Mouse (Mus musculus): ENCODE measurements around the gene Ift74. TPM values are rescaled to one million over a fixed set of nuclear protein-coding genes. Genes with fewer than 3 reads are reported as not detected.

Ift74 gene
- polyA plus RNA-seq, 1 experiment from 2014 or later = 20.5 TPM

GRCm38 (mm10) chr4:94711426-94711825, 97.1 kb downstream of the Ift74 start:
- H3K36me3 ChIP-seq (replicated peaks) = no peaks in the 10 kb centered on the region
- no peaks in the 10 kb centered on the region for H3K4me1 ChIP-seq
- H3K4me3 ChIP-seq = no peak overlapping the region
- H3K27me3 ChIP-seq (replicated peaks) = no peaks in the 10 kb centered on the region
- no peak overlapping the region for H3K9ac ChIP-seq
- 86% methylated on average over 4 of the region's 4 CpGs for WGBS
- no peak overlapping the region for H3K27ac ChIP-seq
- H3K4me2 ChIP-seq = no peak overlapping the region
- H3K9me3 ChIP-seq = no peaks in the 10 kb centered on the region
- no peak for ATAC-seq (replicated peaks)

GRCm38 (mm10) chr4:94713741-94714140, 99.5 kb downstream of the Ift74 start:
- Histone ChIP-seq H3K9me3 (no peaks in the 10 kb centered on the region), H3K36me3 (replicated peaks) (no peaks in the 10 kb centered on the region), H3K27ac (no peak overlapping the region), H3K4me3 (no peak overlapping the region), H3K27me3 (replicated peaks) (no peaks in the 10 kb centered on the region), H3K9ac (no peak overlapping the region), H3K4me2 (no peak overlapping the region), H3K4me1 (no peaks in the 10 kb centered on the region)
- no peak for ATAC-seq (replicated peaks)

- WGBS = 52% methylated on average over 6 of the region's 6 CpGs
These were observed 100.9 kb downstream of the Ift74 start for GRCm38 (mm10) chr4:94715166-94715565.

GRCm38 (mm10) chr4:94725799-94726198, 111.5 kb downstream of the Ift74 start:
- Histone ChIP-seq H3K9me3 (no peaks in the 10 kb centered on the region), H3K4me2 (no peak overlapping the region), H3K27ac (no peak overlapping the region), H3K4me3 (no peak overlapping the region), H3K27me3 (replicated peaks) (no peaks in the 10 kb centered on the region), H3K36me3 (replicated peaks) (no peaks in the 10 kb centered on the region), H3K4me1 (no peaks in the 10 kb centered on the region), H3K9ac (no peak overlapping the region)
- ATAC-seq (replicated peaks) = no peak
- WGBS = 72% methylated on average over 4 of the region's 4 CpGs

More at GRCm38 (mm10) chr4:94715166-94715565, 100.9 kb downstream of the Ift74 start:
- no peaks in the 10 kb centered on the region for H3K9me3 ChIP-seq
- H3K4me1 ChIP-seq = no peaks in the 10 kb centered on the region
- no peaks in the 10 kb centered on the region for H3K36me3 ChIP-seq (replicated peaks)
- no peaks in the 10 kb centered on the region for H3K27me3 ChIP-seq (replicated peaks)
- H3K9ac ChIP-seq = no peak overlapping the region
- no peak overlapping the region for H3K4me2 ChIP-seq
- H3K4me3 ChIP-seq = no peak overlapping the region
- H3K27ac ChIP-seq = no peak overlapping the region
- no peak for ATAC-seq (replicated peaks)

GRCm38 (mm10) chr4:94732721-94733120, 118.4 kb downstream of the Ift74 start:
- Histone ChIP-seq H3K4me3 (no peak overlapping the region), H3K36me3 (replicated peaks) (no peaks in the 10 kb centered on the region), H3K4me2 (no peak overlapping the region), H3K4me1 (no peaks in the 10 kb centered on the region), H3K27me3 (replicated peaks) (no peaks in the 10 kb centered on the region), H3K9ac (no peak overlapping the region), H3K9me3 (no peaks in the 10 kb centered on the region), H3K27ac (no peak overlapping the region)
- no peak for ATAC-seq (replicated peaks)

- H3K9me3 ChIP-seq = no peaks in the 10 kb centered on the region
- WGBS = 79% methylated on average over 5 of the region's 5 CpGs
- H3K4me3 ChIP-seq = no peak overlapping the region
- no peak overlapping the region for H3K27ac ChIP-seq
- no peak for ATAC-seq (replicated peaks)
- no peak overlapping the region for H3K4me2 ChIP-seq
- H3K4me1 ChIP-seq = no peaks in the 10 kb centered on the region
- H3K9ac ChIP-seq = no peak overlapping the region
- H3K27me3 ChIP-seq (replicated peaks) = no peaks in the 10 kb centered on the region
- H3K36me3 ChIP-seq (replicated peaks) = no peaks in the 10 kb centered on the region
These were observed 123.3 kb downstream of the Ift74 start for GRCm38 (mm10) chr4:94737326-94738295.

- H3K4me2 ChIP-seq = no peak within 1 kb of the TSS
These were observed 124.8 kb downstream of the Ift74 start, which contains the start of gene Tek for GRCm38 (mm10) chr4:94738838-94739731. Gene Tek, plus strand, starts transcription at chr4:94739289.

GRCm38 (mm10) chr4:94741824-94742223, 127.5 kb downstream of the Ift74 start:
- 87% methylated on average over 1 of the region's 1 CpGs for WGBS

More at GRCm38 (mm10) chr4:94738838-94739731, 124.8 kb downstream of the Ift74 start, which contains the start of gene Tek:
- Histone ChIP-seq H3K36me3 (replicated peaks) (no peaks in the 10 kb centered on the region), H3K4me1 (no peaks in the 10 kb centered on the region), H3K9me3 (no peaks in the 10 kb centered on the region), H3K9ac (no peak within 1 kb of the TSS), H3K27ac (no peak within 1 kb of the TSS), H3K4me3 (no peak within 1 kb of the TSS), H3K27me3 (replicated peaks) (no peaks in the 10 kb centered on the region)
- WGBS = 75% methylated on average over 16 of the region's 16 CpGs
- ATAC-seq (replicated peaks) = no peak

More at GRCm38 (mm10) chr4:94741824-94742223, 127.5 kb downstream of the Ift74 start:
- Histone ChIP-seq H3K36me3 (replicated peaks) (no peaks in the 10 kb centered on the region), H3K9ac (no peak overlapping the region), H3K4me1 (no peaks in the 10 kb centered on the region), H3K4me2 (no peak overlapping the region), H3K27me3 (replicated peaks) (no peaks in the 10 kb centered on the region), H3K9me3 (no peaks in the 10 kb centered on the region), H3K4me3 (no peak overlapping the region), H3K27ac (no peak overlapping the region)
- ATAC-seq (replicated peaks) = no peak

MicroRNAs within 50 kb of the gene (microRNA counts, 519-probe panel; counts per million panel counts)
- microRNA mmu-miR-872 = 3,269 counts per million, percentile 75 among the panel's probes with 10 or more counts

Small RNA genes within 50 kb of the gene (microRNA-seq; reads per million reads assigned to microRNA genes)
- 4,054 reads per million, percentile 90 among the genes with 10 or more reads in this experiment for gene Mir872

Other genes starting within 250 kb of the Ift74 start
- gene Gm10306, start 57.9 kb upstream of the Ift74 start, polyA plus RNA-seq (2015; fragmentation: Nextera tagmentation; extraction: Ambion mirVana) = 0.70 TPM in 1 of 2 replicates, not detected in the other
- gene Caap1, start 57.7 kb upstream of the Ift74 start, polyA plus RNA-seq (2015; fragmentation: Nextera tagmentation; extraction: Ambion mirVana) = 16.7 and 17.3 TPM in 2 replicates
- gene Plaa, start 11.2 kb upstream of the Ift74 start, polyA plus RNA-seq (2015; fragmentation: Nextera tagmentation; extraction: Ambion mirVana) = 72.6 and 74.9 TPM in 2 replicates
- gene Lrrc19, start 35.7 kb downstream of the Ift74 start, polyA plus RNA-seq (2015; fragmentation: Nextera tagmentation; extraction: Ambion mirVana) = 0.32 and 0.37 TPM in 2 replicates
- gene Tek, start 124.8 kb downstream of the Ift74 start, polyA plus RNA-seq (2015; fragmentation: Nextera tagmentation; extraction: Ambion mirVana) = 8.8 and 9.5 TPM in 2 replicates

All from midbrain, embryonic 15.5 days (tissue).